Mouse (Mus musculus) liver, postnatal 0 days (tissue): ENCODE results near the gene Wdr1.

Source experiments
- CTCF ChIP-seq: sonication (generic); IDR thresholded peaks from 2 replicates; pipeline ENCODE4 v1.5.1; 2016; ENCODE audit warnings: antibody characterized with exemption, low read depth
- EP300 ChIP-seq: IDR thresholded peaks from 2 replicates; pipeline ENCODE4 v1.6.1; 2016; ENCODE audit warnings: antibody characterized with exemption, low read depth, mild to moderate bottlenecking

DNA sequence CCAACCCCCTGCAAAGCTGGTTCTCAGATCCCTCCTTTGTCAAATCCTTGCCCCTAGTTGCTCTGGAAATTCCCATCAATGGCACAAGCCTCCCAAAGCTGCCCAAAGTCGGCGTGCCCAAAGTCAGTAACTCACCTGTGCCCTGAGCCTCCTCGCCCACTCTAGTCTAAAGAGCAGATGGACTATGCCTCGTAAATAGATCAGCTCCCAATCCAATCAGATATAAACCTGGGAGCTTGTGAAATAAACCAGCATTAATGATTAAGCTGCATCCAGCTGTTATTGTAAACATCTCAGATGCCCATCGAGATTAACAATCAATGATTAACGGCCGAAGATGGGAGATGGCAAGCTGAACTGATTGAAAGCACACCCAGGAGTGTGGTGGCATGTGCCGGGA lies 71.3 kb downstream of the Wdr1 start:
- no peak for TF ChIP-seq CTCF
- no peak for TF ChIP-seq EP300
